Mouse (Mus musculus) brain, embryonic 14.5 days (tissue): ENCODE results near the gene Adh1.

Experiments
- CTCF ChIP-seq: fragments of 200-500 bp; IDR thresholded peaks from 2 replicates; pipeline ENCODE4 v1.5.1; 2012; ENCODE audit warnings: inconsistent platforms, mild to moderate bottlenecking, moderate library complexity, borderline replicate concordance; ENCODE audit not compliant: insufficient read depth, insufficient read length; ENCODE audit errors: extremely low read depth
- POLR2A ChIP-seq: fragments of 200-500 bp; IDR thresholded peaks from 2 replicates; pipeline ENCODE4 v1.6.1; 2012; ENCODE audit warnings: mild to moderate bottlenecking, inconsistent platforms, borderline replicate concordance; ENCODE audit not compliant: poor library complexity, insufficient read depth, insufficient read length, severe bottlenecking; ENCODE audit errors: extremely low read depth

DNA sequence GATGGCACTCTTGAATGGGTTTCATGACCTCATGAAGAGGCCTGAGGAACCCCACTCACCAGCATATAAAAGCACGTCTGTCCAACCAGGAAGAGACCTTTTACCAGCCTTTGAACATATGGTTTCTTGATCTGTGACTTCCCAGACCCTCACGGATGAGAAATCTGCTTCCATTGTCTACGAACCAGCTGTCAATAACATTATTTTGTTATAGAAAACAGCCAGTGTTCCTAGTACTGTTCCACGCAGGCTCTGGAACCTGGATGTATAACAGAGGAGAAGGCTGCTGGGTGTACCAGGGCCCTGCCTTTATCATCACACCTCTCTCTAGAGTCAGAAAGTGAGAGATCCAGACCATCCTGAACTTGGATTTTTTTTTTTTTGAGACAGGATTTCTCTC, 13.6 kb upstream of the Adh1 start:
- TF ChIP-seq CTCF (no peak), POLR2A (no peak)
